Mouse (Mus musculus) erythroblast, embryonic 14.5 days (primary cell): ENCODE data around the gene Flt1.

Source experiments
- GATA1 ChIP-seq: IDR thresholded peaks from 2 replicates; pipeline ENCODE4 v1.6.1; 2012; ENCODE audit warnings: low read length, inconsistent platforms, mixed read lengths
- TAL1 ChIP-seq: IDR thresholded peaks from 3 replicates; pipeline ENCODE4 v1.6.1; 2012; ENCODE audit warnings: low read length, inconsistent platforms, mixed read lengths

- TF ChIP-seq GATA1 (no peak), TAL1 (no peak)
These were observed 183.5 kb downstream of the Flt1 start for GRCm38 (mm10) chr5:147542291-147542690.
